Mouse (Mus musculus): ENCODE results near the gene Nfe2l3. TPM values are rescaled to one million over a fixed set of nuclear protein-coding genes. Genes with fewer than 3 reads are reported as not detected.

The Nfe2l3 gene
- total and polyA plus RNA-seq, 3 experiments = 0.14 to 0.17 TPM; not detected in 1

DNA sequence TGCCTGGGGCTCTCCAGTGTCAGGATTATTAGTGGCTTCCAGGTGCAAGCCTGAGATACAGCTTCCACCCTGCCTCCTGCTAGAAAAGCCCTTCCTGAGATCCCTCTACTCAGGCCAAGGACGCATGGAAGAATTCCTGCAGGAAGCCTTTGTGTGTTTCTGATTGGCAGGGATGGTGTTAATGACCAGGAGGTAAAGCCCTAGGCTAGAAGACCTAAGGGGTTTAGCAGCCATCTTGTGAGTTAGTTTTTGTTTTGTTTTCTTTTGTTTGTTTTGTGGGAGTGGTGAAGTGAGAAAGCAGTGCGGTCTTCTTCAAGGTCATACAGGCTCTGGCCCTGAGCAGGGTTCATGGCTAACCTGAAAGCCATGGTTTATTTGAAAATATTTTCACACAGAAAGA lies 75.1 kb downstream of the Nfe2l3 start:
- no peak overlapping the region for H3K4me3 ChIP-seq (replicated peaks in 1 of 3; ENCODE audit: low read depth in 2 of 3, low read length in 2 of 3, poor library complexity in 1 of 3)
- DNase-seq (ENCODE audit: extremely low read depth) = no peak
- peaks cover 0 to 5% of the 10 kb centered on the region in 2 experiments; a peak in 2 of 4 replicates for H3K4me1 ChIP-seq (ENCODE audit: control insufficient read depth in 1 of 2, insufficient read depth in 2 of 2)
- no peaks in the 10 kb centered on the region for H3K27me3 ChIP-seq (replicated peaks)
- in situ Hi-C loops (cut with MboI; ENCODE audit: low pct_ligation_motif_present, low pct_unique_long_range_greater_than_20kb, low sequenced_read_pairs) (loop anchor here (5.0 kb wide), 1 partner anchor 70 kb away; no protein-coding TSS in a partner anchor), dilution Hi-C loops (cut with MboI; ENCODE audit: extremely low pct_ligation_motif_present, extremely low pct_unique_long_range_greater_than_20kb, low sequenced_read_pairs) (no loop called here)
- no peak overlapping the region for H3K4me2 ChIP-seq (ENCODE audit: insufficient read depth, low read depth, poor library complexity, severe bottlenecking)
- no peaks in the 10 kb centered on the region for H3K79me2 ChIP-seq (replicated peaks; ENCODE audit: control insufficient read depth, extremely low read depth, insufficient read depth, poor library complexity, severe bottlenecking)
- H3K9ac ChIP-seq (ENCODE audit: insufficient read depth, low read depth) = no peak overlapping the region
- H3K27ac ChIP-seq (ENCODE audit: insufficient read depth, low read depth) = no peak overlapping the region
- no peaks in the 10 kb centered on the region for H3K36me3 ChIP-seq (replicated peaks in 1 of 2; ENCODE audit: control insufficient read depth in 1 of 2, insufficient read depth in 1 of 2, low read length in 1 of 2)
- H3K9me3 ChIP-seq (replicated peaks; ENCODE audit: low read length) = no peaks in the 10 kb centered on the region
- TF ChIP-seq MXI1 (IDR thresholded peaks at IDR 0.05; ENCODE audit: low read depth, low read length) = no peak
- no peak for TF ChIP-seq ELF1 (IDR thresholded peaks at IDR 0.05; ENCODE audit: low read depth, low read length)
- no peak for TF ChIP-seq UBTF (IDR thresholded peaks at IDR 0.05; ENCODE audit: low read depth, low read length)
- TF ChIP-seq NELFE (IDR thresholded peaks at IDR 0.05; ENCODE audit: low read depth, low read length) = no peak
- no peak for TF ChIP-seq MEF2A (IDR thresholded peaks at IDR 0.05; ENCODE audit: borderline replicate concordance, low read depth, low read length)
- no peak for TF ChIP-seq MAFK (IDR thresholded peaks at IDR 0.05; ENCODE audit: insufficient replicate concordance, low read length)
- TF ChIP-seq HCFC1 (IDR thresholded peaks at IDR 0.05; ENCODE audit: low read depth, low read length) = no peak
- TF ChIP-seq TCF12 (IDR thresholded peaks at IDR 0.05; ENCODE audit: low read depth, low read length) = no peak
- TF ChIP-seq MAZ (IDR thresholded peaks at IDR 0.05; ENCODE audit: low read depth, low read length) = no peak
- no peak for TF ChIP-seq RCOR1 (conservative IDR thresholded peaks at IDR 0.05; ENCODE audit: low read depth, low read length)
- no peak for TF ChIP-seq IRF4 (IDR thresholded peaks at IDR 0.05; ENCODE audit: low read depth, low read length)
- TF ChIP-seq MAX (IDR thresholded peaks at IDR 0.05; ENCODE audit: low read length) = no peak
- no peak for TF ChIP-seq CHD2 (IDR thresholded peaks at IDR 0.05; ENCODE audit: low read length)

Other genes with a start within 250 kb of the Nfe2l3 start
- 500 and 668 TPM in 2 replicates for gene Hnrnpa2b1, start 37.2 kb downstream of the Nfe2l3 start, total RNA-seq (2012; rRNA removed)
- gene Hnrnpa2b1, start 37.2 kb downstream of the Nfe2l3 start, total RNA-seq (2014; rRNA removed) = 710 and 855 TPM in 2 replicates
- 1,854 and 1,994 TPM in 2 replicates for gene Hnrnpa2b1, start 37.2 kb downstream of the Nfe2l3 start, polyA plus RNA-seq (2012; ENCODE audit: insufficient read length, low read depth)
- gene Cbx3, start 37.7 kb downstream of the Nfe2l3 start, total RNA-seq (2012; rRNA removed) = 145 and 199 TPM in 2 replicates
- 300 and 350 TPM in 2 replicates for gene Cbx3, start 37.7 kb downstream of the Nfe2l3 start, total RNA-seq (2014; rRNA removed)
- 197 and 258 TPM in 2 replicates for gene Cbx3, start 37.7 kb downstream of the Nfe2l3 start, polyA plus RNA-seq (2012; ENCODE audit: insufficient read length, low read depth)
- gene Snx10, start 91.2 kb downstream of the Nfe2l3 start, total RNA-seq (2012; rRNA removed) = 25.1 and 27.6 TPM in 2 replicates
- gene Snx10, start 91.2 kb downstream of the Nfe2l3 start, total RNA-seq (2014; rRNA removed) = 84.7 and 92.0 TPM in 2 replicates
- 46.2 and 54.9 TPM in 2 replicates for gene Snx10, start 91.2 kb downstream of the Nfe2l3 start, polyA plus RNA-seq (2012; ENCODE audit: insufficient read length, low read depth)

All from CH12.LX (cell line).